Comparison of ENCODE assay signal across 14 mouse cellular contexts in genomic region chr2:155742211-155742610, GRCm38 (mm10). TPM values are rescaled to one million over a fixed set of nuclear protein-coding genes. Genes with fewer than 3 reads are reported as not detected.
DNase-seq lines count a peak whose midpoint lies in the region; ATAC-seq lines count a peak whose summit lies in the region.
"Had no signal": no experiment of that assay in that cellular context is flagged by ENCODE, and none has a peak within 500 bp of the region (broad histone marks: within the 10 kb centered on the region; RNA-seq: fewer than 3 reads in every experiment).

No protein-coding gene starts in this region.

- peak overlapping the region; percentile 4; the same call in 1 of the 2 replicates for H3K4me2 ChIP-seq in heart, embryonic 14.5 days (ENCODE audit: low read length)
- H3K4me2 ChIP-seq in stomach, embryonic 15.5 days: no peak overlapping the region
- H3K4me2 ChIP-seq in midbrain, embryonic 15.5 days: no peak overlapping the region
- no peak overlapping the region for H3K4me2 ChIP-seq in hindbrain, embryonic 13.5 days

- peak; percentile 67 for ATAC-seq in heart, embryonic 14.5 days (ENCODE audit: insufficient number of reproducible peaks, insufficient read depth, low FRiP score, low read depth)
- ATAC-seq in stomach, embryonic 15.5 days (ENCODE audit: insufficient read depth, low FRiP score, low read depth): peak; percentile 27; the same call in 1 of the 2 replicates
- no peak for ATAC-seq in midbrain, embryonic 15.5 days (replicated peaks)
- ATAC-seq in hindbrain, embryonic 13.5 days (ENCODE audit: low FRiP score): no peak

- peak overlapping the region; percentile 49 to 74; a peak in 3 of 4 replicates for H3K27ac ChIP-seq in heart, embryonic 14.5 days (replicated peaks in 1 of 2; ENCODE audit: control insufficient read depth in 1 of 2, insufficient read depth in 1 of 2, low read depth in 2 of 2, low read length in 2 of 2)
- H3K27ac ChIP-seq in stomach, embryonic 15.5 days: peak overlapping the region; percentile 35; the same call in 1 of the 2 replicates
- H3K27ac ChIP-seq in midbrain, embryonic 15.5 days: no peak overlapping the region
- no peak overlapping the region for H3K27ac ChIP-seq in hindbrain, embryonic 13.5 days
- H3K27ac ChIP-seq: hindbrain, embryonic 10.5 days; midbrain, embryonic 10.5 days had no signal

- H3K9me3 ChIP-seq in heart, embryonic 14.5 days (ENCODE audit: control insufficient read depth, low read length): no peaks in the 10 kb centered on the region
- no peaks in the 10 kb centered on the region for H3K9me3 ChIP-seq in stomach, embryonic 15.5 days
- H3K9me3 ChIP-seq in midbrain, embryonic 15.5 days: no peaks in the 10 kb centered on the region
- H3K9me3 ChIP-seq in hindbrain, embryonic 13.5 days: no peaks in the 10 kb centered on the region
- H3K9me3 ChIP-seq: hindbrain, embryonic 10.5 days; midbrain, embryonic 10.5 days had no signal

- H3K27me3 ChIP-seq in heart, embryonic 14.5 days (ENCODE audit: control insufficient read depth, insufficient read depth, low read length): no peaks in the 10 kb centered on the region
- H3K27me3 ChIP-seq in stomach, embryonic 15.5 days (replicated peaks): no peaks in the 10 kb centered on the region
- H3K27me3 ChIP-seq in midbrain, embryonic 15.5 days (replicated peaks): no peaks in the 10 kb centered on the region
- no peaks in the 10 kb centered on the region for H3K27me3 ChIP-seq in hindbrain, embryonic 13.5 days

- H3K36me3 ChIP-seq in heart, embryonic 14.5 days (ENCODE audit: control insufficient read depth, insufficient read depth, low read length): no peaks in the 10 kb centered on the region
- H3K36me3 ChIP-seq in stomach, embryonic 15.5 days: no peaks in the 10 kb centered on the region
- no peaks in the 10 kb centered on the region for H3K36me3 ChIP-seq in midbrain, embryonic 15.5 days (replicated peaks)
- no peaks in the 10 kb centered on the region for H3K36me3 ChIP-seq in hindbrain, embryonic 13.5 days
- H3K36me3 ChIP-seq: hindbrain, embryonic 10.5 days; midbrain, embryonic 10.5 days had no signal

- no peak overlapping the region for H3K4me3 ChIP-seq in heart, embryonic 14.5 days (ENCODE audit: control insufficient read depth in 1 of 2, insufficient read depth in 1 of 2, low read depth in 1 of 2, low read length in 2 of 2)
- no peak overlapping the region for H3K4me3 ChIP-seq in stomach, embryonic 15.5 days (replicated peaks)
- no peak overlapping the region for H3K4me3 ChIP-seq in midbrain, embryonic 15.5 days
- no peak overlapping the region for H3K4me3 ChIP-seq in hindbrain, embryonic 13.5 days
- H3K4me3 ChIP-seq: hindbrain, embryonic 10.5 days; midbrain, embryonic 10.5 days had no signal

- DNase-seq in adrenal gland, adult 2 months: peak; percentile 10
- no peak for DNase-seq in adrenal gland, postnatal 36 days
- peak; percentile 14 for DNase-seq in kidney, postnatal 14 days
- no peak for DNase-seq in kidney, adult 18-20 months
- DNase-seq: layer of hippocampus, postnatal 36 days had no signal

- WGBS in heart, embryonic 14.5 days: 37% methylated on average over 11 of the region's 11 CpGs
- 60% methylated on average over 11 of the region's 11 CpGs for WGBS in stomach, embryonic 15.5 days
- 83% methylated on average over 11 of the region's 11 CpGs for WGBS in midbrain, embryonic 15.5 days
- 85% methylated on average over 11 of the region's 11 CpGs for WGBS in hindbrain, embryonic 13.5 days

- peaks cover 13 to 17% of the 10 kb centered on the region in 2 experiments for H3K4me1 ChIP-seq in heart, embryonic 14.5 days (ENCODE audit: control insufficient read depth in 2 of 2, insufficient read depth in 2 of 2, low read length in 2 of 2)
- H3K4me1 ChIP-seq in stomach, embryonic 15.5 days: peaks cover 11% of the 10 kb centered on the region
- no peaks in the 10 kb centered on the region for H3K4me1 ChIP-seq in midbrain, embryonic 15.5 days
- H3K4me1 ChIP-seq in hindbrain, embryonic 13.5 days (replicated peaks): no peaks in the 10 kb centered on the region
- H3K4me1 ChIP-seq: hindbrain, embryonic 10.5 days; midbrain, embryonic 10.5 days had no signal

- no peak overlapping the region for H3K9ac ChIP-seq in heart, embryonic 14.5 days (ENCODE audit: low read length)
- H3K9ac ChIP-seq in stomach, embryonic 15.5 days: no peak overlapping the region
- H3K9ac ChIP-seq in midbrain, embryonic 15.5 days: no peak overlapping the region
- no peak overlapping the region for H3K9ac ChIP-seq in hindbrain, embryonic 13.5 days

RNA-seq across cellular contexts. Expression of gene Gm17581, which starts 6.5 kb away (rescaled TPM):
- total RNA-seq in adrenal gland, adult 2 months (2021): not detected
- polyA plus RNA-seq in adrenal gland, adult 2 months (2012; rRNA removed): not detected in 2 replicates
- not detected for total RNA-seq in adrenal gland, postnatal 36 days (2021)
- polyA plus RNA-seq in heart, embryonic 14.5 days (2014; fragmentation: Nextera tagmentation; extraction: Ambion mirVana): not detected in 2 replicates
- not detected in 2 replicates for polyA plus RNA-seq in stomach, embryonic 15.5 days (2015; fragmentation: Nextera tagmentation; extraction: Ambion mirVana)
- polyA plus RNA-seq in midbrain, embryonic 15.5 days (2015; fragmentation: Nextera tagmentation; extraction: Ambion mirVana): not detected in 2 replicates
- polyA plus RNA-seq in hindbrain, embryonic 13.5 days (2015; fragmentation: Nextera tagmentation; extraction: Ambion mirVana): not detected in 2 replicates
- total RNA-seq: layer of hippocampus, postnatal 36 days; liver, adult 2 months had no signal
- polyA plus RNA-seq: cortical plate, adult 2 months; hindbrain, embryonic 10.5 days; liver, adult 2 months; midbrain, embryonic 10.5 days; small intestine, adult 2 months had no signal

RNA-seq across cellular contexts. Expression of gene Procr, which starts 8.7 kb away (rescaled TPM):
- total RNA-seq in adrenal gland, adult 2 months (2021): 10 to 100 TPM; 64.5 to 66.2 TPM
- 14.8 and 19.2 TPM in 2 replicates for polyA plus RNA-seq in adrenal gland, adult 2 months (2012; rRNA removed)
- 10 to 100 TPM; 27.0 to 72.3 TPM for total RNA-seq in adrenal gland, postnatal 36 days (2021)
- 6.7 and 8.0 TPM in 2 replicates for polyA plus RNA-seq in heart, embryonic 14.5 days (2014; fragmentation: Nextera tagmentation; extraction: Ambion mirVana)
- 18.3 and 18.9 TPM in 2 replicates for polyA plus RNA-seq in stomach, embryonic 15.5 days (2015; fragmentation: Nextera tagmentation; extraction: Ambion mirVana)
- 2.3 and 3.2 TPM in 2 replicates for polyA plus RNA-seq in midbrain, embryonic 15.5 days (2015; fragmentation: Nextera tagmentation; extraction: Ambion mirVana)
- 2.8 and 4.1 TPM in 2 replicates for polyA plus RNA-seq in hindbrain, embryonic 13.5 days (2015; fragmentation: Nextera tagmentation; extraction: Ambion mirVana)

RNA-seq across cellular contexts. Expression of gene Edem2, which starts 12.9 kb away (rescaled TPM):
- total RNA-seq in adrenal gland, adult 2 months (2021): 10 to 100 TPM; 43.3 to 45.9 TPM
- polyA plus RNA-seq in adrenal gland, adult 2 months (2012; rRNA removed): 75.3 and 82.1 TPM in 2 replicates
- 10 to 100 TPM; 42.3 to 46.9 TPM for total RNA-seq in adrenal gland, postnatal 36 days (2021)
- 25.4 and 28.7 TPM in 2 replicates for polyA plus RNA-seq in heart, embryonic 14.5 days (2014; fragmentation: Nextera tagmentation; extraction: Ambion mirVana)
- 103 and 133 TPM in 2 replicates for polyA plus RNA-seq in stomach, embryonic 15.5 days (2015; fragmentation: Nextera tagmentation; extraction: Ambion mirVana)
- polyA plus RNA-seq in midbrain, embryonic 15.5 days (2015; fragmentation: Nextera tagmentation; extraction: Ambion mirVana): 51.0 and 52.7 TPM in 2 replicates
- polyA plus RNA-seq in hindbrain, embryonic 13.5 days (2015; fragmentation: Nextera tagmentation; extraction: Ambion mirVana): 45.3 and 46.4 TPM in 2 replicates

RNA-seq across cellular contexts. Expression of gene Mmp24, which starts 32.9 kb away (rescaled TPM):
- total RNA-seq in adrenal gland, adult 2 months (2021): 1 to 10 TPM; 1.2 to 1.9 TPM
- polyA plus RNA-seq in adrenal gland, adult 2 months (2012; rRNA removed): 1.4 and 2.0 TPM in 2 replicates
- total RNA-seq in adrenal gland, postnatal 36 days (2021): 1 to 10 TPM; 1.4 to 1.7 TPM
- not detected in 2 replicates for polyA plus RNA-seq in heart, embryonic 14.5 days (2014; fragmentation: Nextera tagmentation; extraction: Ambion mirVana)
- 0.22 and 0.32 TPM in 2 replicates for polyA plus RNA-seq in stomach, embryonic 15.5 days (2015; fragmentation: Nextera tagmentation; extraction: Ambion mirVana)
- 19.3 and 21.6 TPM in 2 replicates for polyA plus RNA-seq in midbrain, embryonic 15.5 days (2015; fragmentation: Nextera tagmentation; extraction: Ambion mirVana)
- polyA plus RNA-seq in hindbrain, embryonic 13.5 days (2015; fragmentation: Nextera tagmentation; extraction: Ambion mirVana): 11.3 and 11.9 TPM in 2 replicates
- total RNA-seq: liver, adult 2 months had no signal

RNA-seq across cellular contexts. Expression of gene Trpc4ap, which starts 50.0 kb away (rescaled TPM):
- 100 to 1,000 TPM; 125 to 152 TPM for total RNA-seq in adrenal gland, adult 2 months (2021)
- polyA plus RNA-seq in adrenal gland, adult 2 months (2012; rRNA removed): 205 and 228 TPM in 2 replicates
- total RNA-seq in adrenal gland, postnatal 36 days (2021): 100 to 1,000 TPM; 130 to 146 TPM
- 94.3 and 108 TPM in 2 replicates for polyA plus RNA-seq in heart, embryonic 14.5 days (2014; fragmentation: Nextera tagmentation; extraction: Ambion mirVana)
- 115 and 126 TPM in 2 replicates for polyA plus RNA-seq in stomach, embryonic 15.5 days (2015; fragmentation: Nextera tagmentation; extraction: Ambion mirVana)
- 165 and 166 TPM in 2 replicates for polyA plus RNA-seq in midbrain, embryonic 15.5 days (2015; fragmentation: Nextera tagmentation; extraction: Ambion mirVana)
- polyA plus RNA-seq in hindbrain, embryonic 13.5 days (2015; fragmentation: Nextera tagmentation; extraction: Ambion mirVana): 166 and 170 TPM in 2 replicates

Comparison
In these comparisons a context has a peak if more than half of its experiments do, and no peak if none do; other contexts are left out.
1. DNase-seq: peak in adrenal gland, adult 2 months (single experiment) and kidney, postnatal 14 days (single experiment); none in adrenal gland, postnatal 36 days (0 of 2) and kidney, adult 18-20 months (single experiment).
2. ATAC-seq: peak in heart, embryonic 14.5 days (single experiment) and stomach, embryonic 15.5 days (single experiment); none in midbrain, embryonic 15.5 days (single experiment) and hindbrain, embryonic 13.5 days (single experiment).
3. H3K27ac ChIP-seq: peak in heart, embryonic 14.5 days (2 of 2) and stomach, embryonic 15.5 days (single experiment); none in midbrain, embryonic 15.5 days (single experiment) and hindbrain, embryonic 13.5 days (single experiment).